Mouse (Mus musculus) c-Kit-positive CD71-positive TER-119-positive erythroid progenitor cells, embryonic 14.5 days (primary cell): ENCODE measurements around the gene Stt3b.
"Not testable (repeated sequence)": the region's sequence is repeated elsewhere in the genome, so short reads cannot be mapped to it uniquely, and the experiment has no call there.

ENCODE experiments used
- DNase-seq: peaks from one replicate; pipeline ENCODE4 v3.0.0-alpha.2; 2013; ENCODE audit warnings: low spot score

The Stt3b gene

GRCm38 (mm10) chr9:115318621-115319375, 8.6 kb upstream of the Stt3b start:
- no peak for DNase-seq

GRCm38 (mm10) chr9:115317049-115317448, 6.8 kb upstream of the Stt3b start:
- no peak for DNase-seq

GRCm38 (mm10) chr9:115314556-115314955, 4.3 kb upstream of the Stt3b start:
- no peak for DNase-seq

GRCm38 (mm10) chr9:115313830-115314229, 3.6 kb upstream of the Stt3b start:
- no peak for DNase-seq

GRCm38 (mm10) chr9:115311223-115311520, 951 bp upstream of the Stt3b start:
- no peak for DNase-seq

- peak; percentile 76 for DNase-seq
These were observed 260 bp downstream of the Stt3b start for GRCm38 (mm10) chr9:115309977-115310345.

- no peak for DNase-seq
These were observed 745 bp downstream of the Stt3b start for GRCm38 (mm10) chr9:115309381-115309971.

- no peak for DNase-seq
These were observed 1.3 kb downstream of the Stt3b start for GRCm38 (mm10) chr9:115308941-115309380.

GRCm38 (mm10) chr9:115308401-115308800, 1.8 kb downstream of the Stt3b start:
- DNase-seq = no peak

- DNase-seq = no peak
These were observed 4.0 kb downstream of the Stt3b start for GRCm38 (mm10) chr9:115306202-115306601.

GRCm38 (mm10) chr9:115304149-115304548, 6.1 kb downstream of the Stt3b start:
- no peak for DNase-seq

GRCm38 (mm10) chr9:115301593-115301992, 8.6 kb downstream of the Stt3b start:
- DNase-seq = no peak

- no peak for DNase-seq
These were observed 9.1 kb downstream of the Stt3b start for GRCm38 (mm10) chr9:115301002-115301579.

- DNase-seq = no peak
These were observed 13.5 kb downstream of the Stt3b start for GRCm38 (mm10) chr9:115296738-115297137.

- no peak for DNase-seq
These were observed 16.2 kb downstream of the Stt3b start for GRCm38 (mm10) chr9:115293920-115294594.

- no peak for DNase-seq
These were observed 22.3 kb downstream of the Stt3b start for GRCm38 (mm10) chr9:115287774-115288434.

- no peak for DNase-seq
These were observed 25.8 kb downstream of the Stt3b start for GRCm38 (mm10) chr9:115284385-115284784.

- no peak for DNase-seq
These were observed 26.8 kb downstream of the Stt3b start for GRCm38 (mm10) chr9:115283403-115283802.

GRCm38 (mm10) chr9:115278641-115279040, 31.6 kb downstream of the Stt3b start:
- no peak for DNase-seq

GRCm38 (mm10) chr9:115274806-115275205, 35.4 kb downstream of the Stt3b start:
- DNase-seq = no peak

- no peak for DNase-seq
These were observed 37.0 kb downstream of the Stt3b start for GRCm38 (mm10) chr9:115273095-115273649.

- not testable (repeated sequence) for DNase-seq
These were observed 37.8 kb downstream of the Stt3b start for GRCm38 (mm10) chr9:115272451-115272850.
